Mouse (Mus musculus) c-Kit-positive CD71-negative TER-119-negative erythroid progenitor cells, embryonic 14.5 days (primary cell): ENCODE data around the gene Vamp1.
A peak's percentile ranks its signal among the peaks of the same experiment; 100 is the strongest.
"Not testable (repeated sequence)": the region's sequence is repeated elsewhere in the genome, so short reads cannot be mapped to it uniquely, and the experiment has no call there.

Experiments used
- DNase-seq: peaks from one replicate; pipeline ENCODE4 v3.0.0-alpha.2; 2013; ENCODE audit warnings: low read depth

The Vamp1 gene

DNA sequence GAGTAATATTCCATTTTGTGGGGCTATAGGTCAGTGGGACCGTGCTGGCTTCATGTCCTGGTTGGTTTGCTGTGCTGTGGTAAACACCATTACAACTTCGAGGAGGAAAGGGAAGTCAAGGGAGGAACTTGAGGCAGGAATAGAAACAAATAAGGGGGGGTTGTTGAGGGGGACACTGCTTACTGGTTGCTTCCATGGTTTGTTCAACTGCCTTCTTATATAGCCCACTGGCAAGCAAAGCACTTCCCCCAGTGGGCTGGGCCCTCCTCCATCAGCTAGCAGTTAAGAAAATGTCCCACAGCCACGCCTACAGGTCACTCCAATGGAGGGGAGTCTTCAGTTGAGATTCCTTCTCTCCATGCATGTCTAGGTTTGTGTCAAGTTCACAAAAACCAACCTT, 36.9 kb downstream of the Vamp1 start:
- no peak for DNase-seq

DNA sequence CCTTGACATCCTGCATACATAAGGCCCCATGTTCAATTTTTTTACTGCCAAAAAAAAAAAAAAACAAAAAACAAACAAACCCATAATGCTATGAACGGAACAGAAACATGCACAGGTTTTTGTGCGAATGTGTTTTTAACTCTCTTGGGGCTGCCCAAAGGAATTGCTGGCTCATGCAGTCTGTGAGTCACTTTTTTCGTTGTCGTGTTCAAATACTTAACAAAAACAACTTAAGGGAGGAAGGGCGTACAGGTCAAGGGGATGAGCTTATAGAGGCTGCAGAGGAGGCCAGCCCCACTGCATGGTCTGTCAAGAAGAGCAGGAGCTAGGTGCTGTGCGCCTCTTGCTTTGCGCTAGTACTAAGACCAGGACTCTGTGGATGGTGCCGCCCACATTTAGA, 37.4 kb downstream of the Vamp1 start:
- DNase-seq = no peak

DNA sequence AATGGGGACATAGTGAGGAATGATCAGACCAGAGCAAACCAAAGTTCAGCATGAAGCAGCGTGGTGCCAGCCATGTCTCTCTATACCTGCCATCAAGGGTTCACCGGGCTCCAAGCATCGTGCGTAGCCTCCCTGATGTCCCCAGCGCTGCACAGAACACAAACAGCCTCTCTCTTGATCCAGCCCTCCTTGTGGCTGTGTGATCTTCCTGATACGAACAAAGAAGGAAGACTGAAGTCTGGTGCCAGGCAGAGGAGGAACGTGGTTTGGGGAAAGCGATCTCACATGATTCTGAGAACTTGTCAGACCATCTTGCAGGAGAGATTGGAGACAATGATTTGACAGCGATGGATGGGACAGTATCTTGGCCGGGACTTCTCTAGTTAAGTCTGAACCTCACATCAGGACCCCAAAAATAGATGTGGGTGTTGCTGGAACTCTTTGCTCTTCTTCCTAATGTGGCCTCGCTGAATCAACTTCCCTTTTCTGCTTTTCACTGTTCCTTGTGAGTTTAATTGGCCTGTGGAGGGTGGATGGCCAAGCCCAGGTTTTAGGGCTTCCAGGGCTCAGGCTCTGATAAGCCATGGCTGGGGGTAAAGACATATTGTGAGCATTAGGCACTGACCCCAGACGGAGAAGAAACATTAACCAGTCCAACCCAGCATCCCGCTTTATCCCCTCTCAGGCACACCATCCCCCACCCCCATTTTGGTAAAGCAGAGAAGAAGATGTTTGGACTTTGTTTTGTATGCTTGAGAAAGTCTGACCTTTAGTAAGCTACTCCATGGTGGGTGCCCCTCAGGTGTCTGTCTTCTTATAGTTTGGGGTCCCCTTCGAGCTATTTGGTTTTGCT, 38.7 kb downstream of the Vamp1 start:
- DNase-seq = no peak

DNA sequence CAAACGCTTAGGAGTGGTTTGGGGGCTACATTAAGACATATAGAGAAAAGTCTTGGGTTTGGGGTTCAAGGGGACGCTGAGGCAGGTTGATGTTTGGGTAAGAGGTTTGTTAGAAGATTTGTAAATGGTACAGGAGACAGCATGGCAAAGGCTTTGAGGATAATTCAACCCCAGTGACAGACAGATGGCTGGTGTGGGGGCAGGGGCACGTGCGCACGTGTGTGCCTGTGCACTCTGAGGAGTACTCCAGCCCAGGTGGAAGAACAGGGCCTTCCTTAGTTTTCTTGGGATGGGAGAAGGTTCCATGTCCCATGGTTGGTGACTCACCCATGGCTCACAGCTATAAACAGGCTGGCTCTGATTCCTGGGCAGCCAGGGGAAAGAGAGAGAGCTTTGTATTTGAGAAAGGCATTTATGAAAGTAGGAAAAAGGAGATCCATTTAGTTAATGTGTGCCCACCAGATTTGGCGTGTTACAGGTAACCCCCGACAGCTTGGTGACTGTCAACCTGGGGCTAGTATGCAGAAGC, 40.2 kb downstream of the Vamp1 start:
- no peak for DNase-seq

DNA sequence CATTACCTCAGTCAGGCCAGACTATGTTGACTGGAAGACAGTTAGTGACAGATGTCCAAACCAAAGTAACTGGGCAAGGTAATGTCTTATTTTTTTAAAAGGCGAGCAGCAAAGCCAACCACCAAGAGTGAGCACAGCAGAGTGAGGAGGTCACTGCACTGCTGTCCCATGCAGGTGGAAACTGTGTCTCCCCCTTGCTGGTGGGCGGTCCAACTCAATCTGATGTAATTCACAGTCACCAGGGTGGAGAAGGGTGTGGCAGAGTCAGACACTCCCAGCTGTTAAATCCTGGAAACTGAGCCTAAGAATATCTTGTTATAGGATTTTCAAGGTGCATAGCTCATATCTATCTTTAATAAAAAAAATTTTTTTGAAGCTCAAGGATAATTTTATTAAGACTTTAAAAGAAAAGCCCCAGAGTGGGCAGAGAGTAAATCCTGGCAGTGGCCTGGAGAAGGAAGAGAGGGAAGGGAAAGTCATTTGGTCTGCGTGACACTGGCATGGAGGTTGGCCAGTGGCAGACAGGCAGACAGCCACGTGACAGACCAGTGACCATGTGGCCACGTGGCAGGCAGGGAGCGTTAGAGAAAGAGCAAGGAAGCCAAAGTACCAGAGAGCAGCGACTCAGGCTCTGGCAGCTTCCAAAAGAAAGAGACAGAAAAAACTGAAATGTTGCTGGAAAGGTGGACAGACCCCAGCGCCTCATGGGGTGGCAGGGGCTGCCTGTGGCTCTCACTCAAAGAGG, 41.0 kb downstream of the Vamp1 start:
- no peak for DNase-seq

DNA sequence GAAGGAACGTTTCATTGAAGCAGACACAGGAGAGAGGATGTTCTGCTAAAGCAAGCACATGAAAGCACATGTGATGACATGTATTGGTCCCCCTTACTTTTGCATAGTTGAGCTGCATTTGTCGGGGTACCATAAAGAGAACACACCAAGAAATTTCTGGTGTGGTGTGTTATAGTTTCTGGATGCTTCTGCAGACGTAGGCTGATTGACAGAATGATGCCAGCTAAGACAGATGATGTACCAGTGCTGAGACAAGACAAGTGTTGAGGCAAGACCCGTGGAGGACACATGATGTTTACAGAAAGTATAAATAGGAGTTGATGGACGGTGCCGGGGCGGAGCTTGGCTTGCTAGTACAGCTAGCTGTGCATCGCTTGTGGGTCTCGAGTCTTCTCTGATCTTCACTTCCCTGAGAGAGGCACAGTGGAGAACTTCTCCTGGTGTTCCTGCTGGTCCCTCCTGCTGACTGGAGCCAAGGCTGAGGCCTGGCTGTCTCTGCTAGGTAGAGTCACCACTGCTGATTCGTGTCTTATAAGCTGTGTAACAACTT, 44.7 kb downstream of the Vamp1 start:
- DNase-seq = no peak

DNA sequence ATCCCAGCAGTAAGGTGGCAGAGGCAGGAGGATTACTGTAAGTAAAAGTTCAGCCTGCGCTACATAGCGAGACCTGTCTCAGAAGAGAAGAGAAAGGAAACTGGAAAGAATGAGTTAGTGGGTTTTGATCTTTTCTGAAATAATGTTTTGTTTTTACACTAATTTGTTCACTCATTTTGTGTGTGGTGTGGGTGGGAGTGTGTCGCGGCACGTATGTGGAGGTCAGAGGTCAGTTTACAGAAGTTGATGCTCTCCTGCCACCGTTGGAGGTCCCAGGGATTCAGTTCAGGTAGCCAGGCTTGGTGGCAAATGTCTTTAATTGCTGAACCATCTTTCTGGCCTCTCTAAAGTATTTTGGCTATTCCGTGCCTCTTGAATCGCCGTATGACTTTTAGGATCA, 48.9 kb downstream of the Vamp1 start:
- no peak for DNase-seq

DNA sequence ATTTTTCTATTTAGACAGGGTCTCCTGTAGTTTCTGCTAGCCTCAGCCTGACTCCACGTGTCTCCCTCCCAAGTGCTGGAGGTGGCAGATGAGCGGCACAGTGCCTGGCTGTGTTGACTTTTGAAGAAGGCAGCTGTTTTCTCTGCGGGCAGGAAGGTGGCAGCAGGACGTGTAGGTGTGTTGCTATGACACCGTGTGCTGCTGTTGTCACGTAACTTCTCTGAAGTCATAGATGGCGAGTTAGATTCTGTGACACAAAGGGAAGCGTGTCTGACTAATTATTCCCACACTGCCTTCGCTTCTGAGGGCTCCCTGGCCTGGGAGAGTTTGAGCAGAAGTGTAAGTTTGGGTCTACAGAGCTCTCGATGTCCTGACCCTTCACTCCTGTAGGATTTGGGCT, 49.9 kb downstream of the Vamp1 start:
- DNase-seq = no peak

DNA sequence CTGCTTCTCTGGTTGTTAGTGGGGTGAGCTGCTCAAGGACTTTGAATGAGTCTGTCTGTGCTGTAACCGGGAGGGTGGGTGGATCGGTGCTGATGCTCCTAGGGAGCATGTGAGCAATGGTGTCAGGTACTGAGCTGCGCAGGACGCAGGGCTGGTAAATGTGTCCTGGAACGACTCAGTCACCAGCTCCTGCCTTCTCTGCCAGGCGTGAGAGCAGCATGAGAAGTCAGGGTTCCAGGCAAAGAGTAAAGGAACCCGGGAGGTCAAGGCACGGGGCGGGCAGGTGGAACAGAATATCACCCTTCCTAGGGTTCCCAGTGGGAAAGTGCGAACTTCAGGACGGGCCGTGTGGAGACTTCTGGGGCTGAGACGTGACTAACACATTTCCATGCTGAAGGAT, 50.7 kb downstream of the Vamp1 start:
- DNase-seq = no peak

DNA sequence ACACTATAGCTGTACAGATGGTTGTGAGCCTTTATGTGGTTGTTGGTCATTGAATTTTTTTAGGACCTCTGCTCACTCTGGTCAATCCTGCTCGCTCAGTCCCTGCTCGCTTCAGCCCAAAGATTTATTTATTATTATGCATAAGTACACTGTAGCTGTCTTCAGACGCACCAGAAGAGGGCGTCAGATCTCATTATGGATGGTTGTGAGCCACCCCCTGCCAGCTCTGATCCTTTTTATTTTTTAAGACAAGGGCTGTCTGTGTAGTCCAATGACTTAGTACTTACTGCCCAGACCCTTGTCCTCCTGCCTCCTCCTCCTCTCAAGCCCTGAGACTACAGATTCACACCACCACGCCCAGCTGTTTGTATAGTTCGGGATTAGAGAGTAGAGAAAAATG, 51.2 kb downstream of the Vamp1 start:
- DNase-seq = not testable (repeated sequence)

DNA sequence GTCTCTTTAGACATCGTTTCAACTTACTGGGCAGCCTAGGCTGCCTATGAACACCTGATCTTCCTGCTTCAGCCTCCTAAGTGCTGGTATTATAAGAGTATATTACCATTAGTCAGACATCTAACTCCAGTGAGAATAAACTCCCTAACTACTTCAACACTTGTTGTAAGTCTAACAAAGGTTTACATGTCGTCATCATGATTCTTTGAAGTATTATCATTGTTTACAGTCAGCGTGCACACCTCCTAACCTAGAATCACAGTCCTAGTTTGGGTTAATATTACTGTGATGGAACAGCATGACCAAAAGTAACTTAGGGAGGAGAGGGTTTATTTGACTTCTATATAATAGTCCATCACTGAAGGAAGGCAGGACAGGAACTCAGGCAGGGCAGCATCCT, 52.1 kb downstream of the Vamp1 start:
- DNase-seq = no peak

DNA sequence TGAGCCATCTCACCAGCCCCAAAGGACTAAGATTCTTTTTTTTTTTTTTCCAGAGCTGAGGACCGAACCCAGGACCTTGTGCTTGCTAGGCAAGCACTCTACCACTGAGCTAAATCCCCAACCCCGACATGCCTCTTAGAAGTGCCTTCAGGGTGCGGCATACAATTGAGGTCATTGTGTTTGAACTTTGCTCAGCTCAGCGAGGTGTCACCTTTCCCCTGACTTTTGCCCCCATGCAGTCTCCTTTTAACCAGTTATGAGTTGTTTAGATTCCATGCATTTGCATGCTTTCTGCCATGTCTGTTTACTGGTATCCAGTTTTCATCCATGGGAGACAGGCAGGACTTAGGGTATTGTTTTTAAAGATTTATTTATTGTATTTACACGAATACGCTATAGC, 53.4 kb downstream of the Vamp1 start:
- DNase-seq = no peak

DNA sequence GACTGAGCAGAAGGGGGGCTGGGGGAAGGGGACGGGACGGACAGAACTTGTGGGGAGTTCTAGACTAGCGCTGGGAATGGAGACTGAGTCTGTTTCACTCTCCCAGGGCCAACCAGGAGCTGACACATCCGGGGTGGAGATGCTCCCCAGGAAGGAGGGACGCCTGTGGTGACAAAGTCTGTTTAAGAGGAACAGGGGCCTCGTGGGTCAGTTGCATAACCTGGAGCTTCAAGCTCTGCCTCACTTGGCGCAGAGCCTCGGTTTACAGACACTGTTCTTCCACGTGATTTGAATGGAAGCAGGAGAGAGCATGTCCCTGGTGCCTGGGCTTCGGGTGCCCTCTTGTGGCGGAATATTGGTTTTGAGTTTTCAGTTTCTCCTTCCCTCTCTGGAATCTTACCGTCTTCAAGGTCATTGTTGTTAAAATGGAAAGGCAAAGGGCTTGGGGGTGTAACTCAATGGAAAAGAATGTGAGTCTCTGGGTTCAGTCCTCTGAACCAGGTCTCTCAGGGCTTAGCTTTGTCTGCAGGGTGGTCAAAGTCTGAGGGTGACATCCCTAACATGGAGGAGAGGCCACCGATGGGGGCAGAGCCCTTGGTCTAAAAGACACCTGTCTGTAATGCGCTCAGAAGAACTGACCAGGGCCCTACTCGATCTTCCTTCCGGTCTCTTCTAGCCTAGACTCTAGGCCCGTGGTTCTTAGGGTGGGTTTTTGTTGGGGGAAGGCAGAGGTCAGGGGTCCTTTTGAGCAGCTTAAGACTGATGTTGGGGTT, 56.3 kb downstream of the Vamp1 start:
- peak; percentile 89 for DNase-seq

DNA sequence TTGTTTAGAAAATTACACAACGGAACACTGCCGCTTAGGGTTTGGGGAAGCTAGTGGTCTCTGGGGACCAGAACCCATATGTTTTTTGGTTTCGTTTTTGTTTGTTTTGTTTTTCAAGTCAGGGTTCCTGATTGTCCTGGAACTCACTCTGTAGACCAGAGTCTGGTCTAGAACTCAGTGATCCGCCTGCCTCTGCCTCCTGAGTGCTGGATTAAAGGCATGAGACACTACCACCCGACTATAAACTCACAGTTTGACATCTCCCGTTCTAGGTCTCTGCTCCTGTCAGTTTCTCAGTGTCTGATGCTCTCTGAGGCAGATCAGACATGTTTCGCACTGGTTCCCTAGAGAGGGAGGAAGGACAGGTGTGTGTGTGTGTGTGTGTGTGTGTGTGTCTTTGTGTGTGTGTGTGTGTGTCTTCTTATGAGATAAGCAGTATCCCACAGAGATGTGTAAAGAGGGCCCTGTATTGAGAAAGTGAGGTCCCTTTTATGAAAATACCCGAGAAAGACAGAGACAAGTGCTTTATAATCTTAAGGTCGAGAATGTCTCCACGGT, 57.0 kb downstream of the Vamp1 start:
- DNase-seq = no peak

DNA sequence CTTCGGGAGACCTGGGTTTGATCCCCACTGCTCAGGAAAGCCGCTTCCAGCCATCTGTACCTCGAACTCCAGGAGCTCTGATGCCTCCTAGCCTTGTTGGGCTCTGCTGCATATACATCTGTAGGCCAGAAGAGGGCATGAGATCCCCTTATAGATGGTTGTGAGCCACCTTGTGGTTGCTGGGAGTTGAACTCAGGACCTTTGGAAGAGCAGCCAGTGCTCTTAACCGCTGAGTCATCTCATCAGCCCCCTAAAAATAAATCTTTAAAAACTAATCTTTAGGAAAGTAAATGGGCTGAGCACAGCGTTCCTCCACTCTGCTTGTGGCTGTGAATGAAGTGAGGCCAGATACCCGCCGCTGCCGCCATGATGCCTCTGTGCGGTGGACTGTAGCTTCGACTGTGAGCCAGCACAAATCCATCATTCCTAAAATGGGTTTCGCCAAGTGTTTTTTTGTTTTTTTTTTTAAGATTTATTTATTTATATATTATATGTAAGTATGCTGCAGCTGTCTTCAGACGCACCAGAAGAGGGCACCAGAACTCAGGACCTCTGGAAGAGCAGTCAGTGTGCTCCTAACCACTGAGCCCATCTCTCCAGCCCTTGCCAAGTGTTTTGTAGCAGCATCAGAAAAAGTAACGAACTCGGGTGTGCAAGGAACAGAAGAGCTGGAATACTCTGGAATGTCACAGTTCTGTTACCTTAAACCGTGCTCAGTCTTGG, 59.7 kb downstream of the Vamp1 start:
- peak; percentile 26 for DNase-seq

DNA sequence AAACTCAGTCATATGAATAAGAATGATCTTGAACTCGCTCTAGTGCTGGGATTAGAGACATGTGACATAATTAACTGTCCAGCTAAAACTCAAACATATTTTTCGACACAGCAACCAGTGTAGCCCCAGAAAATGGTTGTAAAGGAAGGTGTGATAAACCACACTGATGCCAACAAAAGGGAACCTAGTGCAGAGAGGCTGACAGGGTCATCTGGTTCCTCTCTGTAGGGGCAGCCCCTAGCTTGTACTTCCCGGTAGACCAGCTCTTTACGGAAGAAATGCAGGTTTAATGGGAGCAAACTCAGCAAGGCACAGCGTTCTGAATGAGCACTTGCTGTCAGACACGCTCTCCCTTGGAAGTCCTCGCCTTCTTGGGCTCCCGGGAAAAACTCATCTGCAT, 64.4 kb downstream of the Vamp1 start:
- no peak for DNase-seq

DNA sequence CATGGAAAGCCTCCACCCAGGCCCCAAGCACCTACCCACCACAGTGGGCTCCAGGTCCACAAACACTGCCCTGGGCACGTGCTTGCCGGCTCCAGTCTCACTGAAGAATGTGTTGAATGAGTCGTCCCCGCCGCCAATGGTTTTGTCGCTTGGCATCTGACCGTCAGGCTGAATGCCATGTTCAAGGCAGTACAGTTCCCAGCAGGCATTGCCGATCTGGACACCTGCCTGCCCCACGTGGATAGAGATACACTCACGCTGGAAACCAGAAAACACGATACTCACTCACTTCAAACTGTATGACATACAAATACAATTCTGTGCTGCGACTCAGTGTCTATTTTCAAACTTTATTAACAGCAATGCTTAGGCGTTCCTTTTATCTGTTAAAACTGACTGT, 67.4 kb downstream of the Vamp1 start:
- not testable (repeated sequence) for DNase-seq

DNA sequence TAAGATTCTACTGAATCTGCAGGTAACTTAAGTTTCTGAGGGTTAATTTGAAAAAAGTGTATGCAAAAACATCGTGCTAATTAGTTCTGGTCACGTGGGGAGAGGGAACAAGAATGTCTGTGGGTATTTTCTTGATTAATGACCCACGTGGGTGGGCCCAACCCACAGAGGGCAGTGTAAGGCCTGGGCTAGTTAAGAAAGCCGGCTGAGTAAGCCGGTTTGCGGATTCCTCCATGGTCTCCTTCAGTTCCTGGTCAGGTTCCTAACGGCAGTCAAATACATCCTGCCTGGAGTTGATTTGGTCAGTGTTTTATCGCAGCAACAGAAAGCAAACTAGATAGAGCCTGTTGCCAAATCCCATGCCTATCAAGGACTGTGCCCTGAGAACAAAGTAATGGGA, 68.9 kb downstream of the Vamp1 start:
- DNase-seq = no peak

DNA sequence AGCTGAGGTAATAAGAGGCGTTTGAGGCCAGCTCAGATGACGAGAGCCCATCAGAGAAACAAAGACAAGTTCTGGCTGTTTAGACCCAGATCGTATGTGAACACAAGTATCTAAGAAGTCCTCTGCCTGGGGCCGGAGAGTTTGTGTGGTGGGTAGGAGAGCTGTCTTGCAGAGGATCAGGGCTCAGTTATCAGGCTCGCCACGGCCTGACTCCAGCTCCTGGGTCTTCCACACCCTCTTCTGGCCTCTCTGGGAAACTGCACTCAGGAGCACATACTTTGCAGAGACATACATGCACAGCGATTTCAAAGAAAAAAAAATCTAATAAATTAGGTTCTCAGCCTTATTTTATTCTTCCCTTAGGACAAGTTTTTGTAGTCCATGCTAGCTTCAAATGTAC, 69.4 kb downstream of the Vamp1 start:
- DNase-seq = no peak

DNA sequence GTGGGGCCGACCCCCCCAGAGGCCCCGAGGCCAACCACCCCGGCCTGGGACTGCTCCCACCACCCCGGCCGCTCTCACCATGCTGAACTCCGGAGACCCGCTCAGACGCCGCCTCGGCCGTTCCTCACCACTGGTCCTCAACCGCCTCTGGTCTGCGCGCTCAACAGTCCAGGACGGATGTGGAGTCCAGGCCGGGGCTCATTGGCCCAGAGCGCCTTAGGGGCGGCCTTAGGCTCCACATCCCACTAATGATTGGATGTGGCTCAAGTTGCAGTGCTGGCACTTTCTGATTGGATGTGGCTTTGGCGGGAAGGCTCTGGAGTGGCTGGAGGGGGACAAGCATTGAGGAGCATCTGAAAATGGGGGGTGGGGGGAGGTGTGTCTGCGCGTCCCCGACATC, 70.5 kb downstream of the Vamp1 start, which contains the start of gene Tuba3a:
Gene Tuba3a (minus strand): TSS at position 153 of the 400 bp plus-strand sequence.
- DNase-seq = no peak

DNA sequence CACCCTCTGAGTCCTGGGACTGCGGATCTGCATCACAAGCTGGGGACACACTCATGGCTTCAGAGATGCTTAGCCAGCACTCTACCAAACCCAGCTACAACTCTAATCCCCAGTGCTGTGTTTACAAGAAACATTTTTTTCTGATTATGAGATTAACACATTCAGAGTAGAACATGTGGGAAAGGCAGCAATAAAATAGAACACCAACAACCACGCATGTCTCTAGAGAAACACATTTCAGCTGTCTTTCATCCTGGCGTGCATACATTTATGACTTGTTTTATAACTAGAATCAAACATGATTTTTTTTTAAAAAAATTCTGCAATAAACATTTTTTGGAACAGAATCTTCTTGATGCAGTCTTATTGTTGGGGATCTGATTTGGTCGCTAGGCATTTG, 71.6 kb downstream of the Vamp1 start:
- DNase-seq = no peak
